Mouse (Mus musculus) neural tube, embryonic 15.5 days (tissue): ENCODE results near the gene Telo2. TPM values are rescaled to one million over a fixed set of nuclear protein-coding genes. Genes with fewer than 3 reads are reported as not detected.
A peak's percentile ranks its signal among the peaks of the same experiment; 100 is the strongest.

Experiments used
- ATAC-seq: fragments of 200-750 bp; cut with Nextera tagmentation; 2 replicates; pipeline ENCODE4 v1.8.0; 2017; ENCODE audit warnings: mild to moderate bottlenecking, moderate TSS enrichment, moderate library complexity; ENCODE audit not compliant: low FRiP score
- H3K27ac ChIP-seq: fragments of 300-500 bp; sonication (generic); replicated peaks from 2 replicates; pipeline ENCODE4 v1.5.1; 2015; ENCODE audit warnings: mild to moderate bottlenecking, inconsistent platforms
- H3K27me3 ChIP-seq: fragments of 300-500 bp; sonication (generic); replicated peaks from 2 replicates; pipeline ENCODE4 v1.6.1; 2015; ENCODE audit warnings: inconsistent platforms
- H3K36me3 ChIP-seq: fragments of 300-500 bp; sonication (generic); 2 replicates; pipeline ENCODE4 v1.6.1; 2015; ENCODE audit warnings: inconsistent platforms
- H3K4me1 ChIP-seq: fragments of 300-500 bp; sonication (generic); 2 replicates; pipeline ENCODE4 v1.6.1; 2015; ENCODE audit warnings: inconsistent platforms
- H3K4me2 ChIP-seq: fragments of 300-500 bp; sonication (generic); 2 replicates; pipeline ENCODE4 v1.6.1; 2015; ENCODE audit warnings: inconsistent platforms, mild to moderate bottlenecking, moderate library complexity
- H3K4me3 ChIP-seq: fragments of 300-500 bp; sonication (generic); replicated peaks from 2 replicates; pipeline ENCODE4 v1.5.1; 2015; ENCODE audit warnings: mild to moderate bottlenecking, inconsistent platforms
- H3K9ac ChIP-seq: fragments of 300-500 bp; sonication (generic); replicated peaks from 2 replicates; pipeline ENCODE4 v1.6.1; 2015; ENCODE audit warnings: mild to moderate bottlenecking, inconsistent platforms
- H3K9me3 ChIP-seq: fragments of 300-500 bp; sonication (generic); replicated peaks from 2 replicates; pipeline ENCODE4 v1.6.1; 2016; ENCODE audit warnings: inconsistent platforms
- WGBS: fragments of 180-500 bp; shearing (Covaris S2); methylation state at CpG from one replicate; pipeline ENCODE4 v1.1.7; 2015; ENCODE audit warnings: mixed read lengths; 5-methylcytosine and 5-hydroxymethylcytosine counted together
- polyA plus RNA-seq: library from polyadenylated mRNA; unstranded; fragments of >200 nt; fragmentation: Nextera tagmentation; extraction: Ambion mirVana; gene quantifications from 2 replicates; pipeline ENCODE4 v1.2.1, GENCODE M21; 2015

The Telo2 gene
- polyA plus RNA-seq, 1 experiment from 2014 or later, result 57.6 TPM

- peak overlapping the region; percentile 43 for H3K27ac ChIP-seq
- 91% methylated on average over 13 of the region's 13 CpGs for WGBS
- ATAC-seq, result no peak
Observed at GRCm38 (mm10) chr17:25080210-25080609, 35.6 kb downstream of the Telo2 start.

GRCm38 (mm10) chr17:25077771-25078372, 37.9 kb downstream of the Telo2 start:
- H3K9me3 ChIP-seq, result no peaks in the 10 kb centered on the region
- H3K4me3 ChIP-seq, result 0 out of 2 replicates have a peak overlapping the region, but pooled peaks have one; percentile 2
- H3K27ac ChIP-seq, result peak overlapping the region; percentile 58
- H3K4me2 ChIP-seq, result peak overlapping the region; percentile 34
- peaks cover 18% of the 10 kb centered on the region for H3K4me1 ChIP-seq
- 47% methylated on average over 13 of the region's 13 CpGs for WGBS
- H3K36me3 ChIP-seq, result peaks cover 5% of the 10 kb centered on the region; the same call in 1 of the 2 replicates
- H3K27me3 ChIP-seq, result no peaks in the 10 kb centered on the region
- no peak overlapping the region for H3K9ac ChIP-seq
- no peak for ATAC-seq

More at GRCm38 (mm10) chr17:25080210-25080609, 35.6 kb downstream of the Telo2 start:
- Histone ChIP-seq H3K9me3 (no peaks in the 10 kb centered on the region), H3K4me2 (peak overlapping the region; percentile 17; the same call in 1 of the 2 replicates), H3K4me1 (peaks cover 18% of the 10 kb centered on the region), H3K36me3 (peaks cover 5% of the 10 kb centered on the region; the same call in 1 of the 2 replicates), H3K27me3 (no peaks in the 10 kb centered on the region), H3K4me3 (peak overlapping the region; percentile 21), H3K9ac (peak overlapping the region; percentile 20; the same call in 1 of the 2 replicates)

GRCm38 (mm10) chr17:25076906-25077305, 38.9 kb downstream of the Telo2 start:
- no peak overlapping the region for H3K9ac ChIP-seq
- ATAC-seq, result no peak
- 78% methylated on average over 4 of the region's 4 CpGs for WGBS

GRCm38 (mm10) chr17:25068690-25069089, 47.1 kb downstream of the Telo2 start:
- Histone ChIP-seq H3K4me1 (no peaks in the 10 kb centered on the region), H3K4me3 (no peak overlapping the region), H3K27me3 (no peaks in the 10 kb centered on the region), H3K27ac (no peak overlapping the region), H3K9ac (no peak overlapping the region), H3K4me2 (no peak overlapping the region), H3K9me3 (no peaks in the 10 kb centered on the region), H3K36me3 (peaks cover 22% of the 10 kb centered on the region)
- ATAC-seq, result no peak
- WGBS, result 75% methylated on average over 2 of the region's 2 CpGs

More at GRCm38 (mm10) chr17:25076906-25077305, 38.9 kb downstream of the Telo2 start:
- Histone ChIP-seq H3K27ac (no peak overlapping the region), H3K4me2 (no peak overlapping the region), H3K4me1 (peaks cover 18% of the 10 kb centered on the region), H3K36me3 (peaks cover 5% of the 10 kb centered on the region; the same call in 1 of the 2 replicates), H3K4me3 (no peak overlapping the region), H3K9me3 (no peaks in the 10 kb centered on the region), H3K27me3 (no peaks in the 10 kb centered on the region)

- Histone ChIP-seq H3K27me3 (no peaks in the 10 kb centered on the region), H3K9ac (no peak overlapping the region), H3K9me3 (no peaks in the 10 kb centered on the region), H3K27ac (no peak overlapping the region), H3K36me3 (peaks cover 28% of the 10 kb centered on the region), H3K4me2 (no peak overlapping the region), H3K4me1 (0 out of 2 replicates have a peak, but pooled peaks cover 3% of the 10 kb centered on the region), H3K4me3 (no peak overlapping the region)
- WGBS, result 85% methylated on average over 8 of the region's 8 CpGs
- ATAC-seq, result no peak
Observed at GRCm38 (mm10) chr17:25067442-25067851, 48.3 kb downstream of the Telo2 start.

DNA sequence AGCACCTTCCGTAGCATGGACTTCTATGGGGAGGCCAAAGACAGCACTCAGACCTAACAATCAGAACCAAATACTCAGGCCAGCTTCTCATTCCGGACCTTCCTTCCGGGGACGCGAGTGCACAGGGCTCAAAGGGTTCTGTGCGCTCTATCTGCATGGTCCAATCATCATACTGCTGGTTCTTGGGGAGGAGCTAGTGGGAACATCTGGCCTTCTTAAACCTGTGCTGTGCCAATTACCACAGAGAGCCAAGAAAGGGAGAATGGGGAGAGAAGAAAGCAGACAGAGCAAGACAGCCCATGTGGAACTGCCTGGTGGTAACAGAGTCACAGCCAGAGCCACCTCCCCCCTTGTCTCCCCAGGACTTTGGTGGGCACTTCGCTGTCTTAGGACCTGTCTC, 49.2 kb downstream of the Telo2 start:
- no peak overlapping the region for H3K9ac ChIP-seq
- no peak overlapping the region for H3K4me2 ChIP-seq
- no peak overlapping the region for H3K4me3 ChIP-seq
- WGBS, result 94% methylated on average over 7 of the region's 7 CpGs
- H3K4me1 ChIP-seq, result 0 out of 2 replicates have a peak, but pooled peaks cover 3% of the 10 kb centered on the region
- H3K27me3 ChIP-seq, result no peaks in the 10 kb centered on the region
- no peak for ATAC-seq
- no peak overlapping the region for H3K27ac ChIP-seq
- no peaks in the 10 kb centered on the region for H3K9me3 ChIP-seq
- H3K36me3 ChIP-seq, result peaks cover 36% of the 10 kb centered on the region

- Histone ChIP-seq H3K9me3 (no peaks in the 10 kb centered on the region), H3K27ac (no peak overlapping the region), H3K9ac (no peak overlapping the region), H3K4me2 (no peak overlapping the region), H3K36me3 (peaks cover 43% of the 10 kb centered on the region), H3K4me1 (0 out of 2 replicates have a peak, but pooled peaks cover 3% of the 10 kb centered on the region), H3K27me3 (no peaks in the 10 kb centered on the region), H3K4me3 (no peak overlapping the region)
- 92% methylated on average over 3 of the region's 3 CpGs for WGBS
- ATAC-seq, result no peak
Observed at GRCm38 (mm10) chr17:25065189-25065588, 50.6 kb downstream of the Telo2 start.

DNA sequence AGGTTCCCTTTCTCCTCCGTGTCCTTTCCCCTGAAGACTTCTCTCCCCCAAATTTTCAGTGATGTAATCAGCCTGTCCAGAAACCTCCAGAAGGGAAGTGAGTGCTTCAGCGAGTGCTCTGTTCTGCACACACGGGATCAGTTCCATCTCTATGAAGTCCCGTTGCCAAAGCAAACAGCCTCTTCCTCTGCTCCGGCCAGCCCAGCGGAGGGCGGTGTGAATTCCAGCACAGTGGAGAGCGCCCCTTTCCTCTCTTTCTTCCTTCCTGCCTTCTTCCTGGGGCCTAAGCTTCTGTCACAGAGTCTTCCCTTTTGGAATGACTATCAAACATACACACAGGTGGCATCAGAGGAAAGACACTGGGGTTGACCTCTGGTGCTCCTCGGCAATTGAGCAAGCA, 51.4 kb downstream of the Telo2 start:
- Histone ChIP-seq H3K4me1 (0 out of 2 replicates have a peak, but pooled peaks cover 3% of the 10 kb centered on the region), H3K36me3 (peaks cover 44% of the 10 kb centered on the region), H3K27me3 (no peaks in the 10 kb centered on the region), H3K9me3 (no peaks in the 10 kb centered on the region), H3K27ac (no peak overlapping the region), H3K4me2 (no peak overlapping the region), H3K4me3 (no peak overlapping the region), H3K9ac (no peak overlapping the region)
- WGBS, result 84% methylated on average over 9 of the region's 9 CpGs
- no peak for ATAC-seq

- Histone ChIP-seq H3K27ac (no peak overlapping the region), H3K4me3 (no peak overlapping the region)
Observed at GRCm38 (mm10) chr17:25063872-25064271, 51.9 kb downstream of the Telo2 start.

DNA sequence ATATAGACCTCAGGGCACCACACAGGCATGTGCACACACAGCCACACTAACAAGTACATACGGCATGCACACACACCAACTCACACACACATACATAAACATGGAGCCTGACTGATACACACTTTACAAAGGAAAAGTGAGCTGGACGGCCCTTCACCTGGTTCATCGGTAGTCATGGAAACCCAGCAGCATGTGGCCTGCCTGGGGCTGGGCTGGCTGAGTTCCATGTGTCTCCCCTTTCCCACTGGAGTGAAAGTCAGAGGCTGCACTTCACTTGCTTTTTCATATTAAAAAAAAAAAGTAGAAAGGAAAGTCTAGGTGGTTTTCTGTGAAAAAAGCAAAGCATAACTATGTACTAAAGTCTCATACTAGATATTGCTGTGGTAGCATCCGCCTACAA, 52.5 kb downstream of the Telo2 start:
- 70% methylated on average over 4 of the region's 4 CpGs for WGBS
- H3K9ac ChIP-seq, result no peak overlapping the region
- ATAC-seq, result no peak
- no peak overlapping the region for H3K4me3 ChIP-seq
- peaks cover 46% of the 10 kb centered on the region for H3K36me3 ChIP-seq
- H3K27me3 ChIP-seq, result no peaks in the 10 kb centered on the region
- H3K4me1 ChIP-seq, result 0 out of 2 replicates have a peak, but pooled peaks cover 3% of the 10 kb centered on the region
- H3K27ac ChIP-seq, result no peak overlapping the region
- H3K4me2 ChIP-seq, result no peak overlapping the region
- H3K9me3 ChIP-seq, result no peaks in the 10 kb centered on the region

More at GRCm38 (mm10) chr17:25063872-25064271, 51.9 kb downstream of the Telo2 start:
- no peak overlapping the region for H3K4me2 ChIP-seq
- H3K36me3 ChIP-seq, result peaks cover 44% of the 10 kb centered on the region
- H3K4me1 ChIP-seq, result 0 out of 2 replicates have a peak, but pooled peaks cover 3% of the 10 kb centered on the region
- H3K27me3 ChIP-seq, result no peaks in the 10 kb centered on the region
- 83% methylated on average over 12 of the region's 12 CpGs for WGBS
- no peak for ATAC-seq
- H3K9me3 ChIP-seq, result no peaks in the 10 kb centered on the region
- no peak overlapping the region for H3K9ac ChIP-seq

DNA sequence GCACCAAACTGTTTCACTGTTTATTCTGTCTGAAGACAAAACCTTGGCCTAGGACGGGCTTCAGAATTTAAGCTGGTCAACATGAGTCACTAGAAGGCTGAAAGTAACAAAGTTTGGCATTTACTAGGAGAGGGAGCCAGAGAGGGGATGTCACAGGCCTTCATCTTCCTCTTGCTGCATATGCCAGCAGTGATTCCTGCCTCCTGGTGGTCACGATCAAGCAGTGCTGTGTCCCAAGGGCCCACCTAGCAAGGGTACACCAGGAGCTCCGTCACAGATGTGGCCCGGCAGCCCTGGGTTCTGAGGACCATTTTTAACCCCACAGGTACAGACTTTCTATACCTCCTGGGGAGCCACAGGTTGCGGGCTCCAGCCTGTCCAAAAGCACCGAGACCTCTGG, 58.7 kb downstream of the Telo2 start:
- H3K9me3 ChIP-seq, result no peaks in the 10 kb centered on the region
- ATAC-seq, result no peak
- no peaks in the 10 kb centered on the region for H3K27me3 ChIP-seq
- H3K36me3 ChIP-seq, result peaks cover 75% of the 10 kb centered on the region
- 95% methylated on average over 6 of the region's 6 CpGs for WGBS
- no peaks in the 10 kb centered on the region for H3K4me1 ChIP-seq
- no peak overlapping the region for H3K4me3 ChIP-seq
- H3K4me2 ChIP-seq, result no peak overlapping the region
- no peak overlapping the region for H3K27ac ChIP-seq
- no peak overlapping the region for H3K9ac ChIP-seq

- Histone ChIP-seq H3K9me3 (no peaks in the 10 kb centered on the region), H3K4me1 (no peaks in the 10 kb centered on the region), H3K9ac (no peak overlapping the region), H3K36me3 (peaks cover 73% of the 10 kb centered on the region), H3K27me3 (no peaks in the 10 kb centered on the region), H3K4me2 (no peak overlapping the region), H3K27ac (no peak overlapping the region), H3K4me3 (no peak overlapping the region)
- 88% methylated on average over 9 of the region's 9 CpGs for WGBS
- ATAC-seq, result no peak
Observed at GRCm38 (mm10) chr17:25053274-25053673, 62.5 kb downstream of the Telo2 start.
